Mouse (Mus musculus): ENCODE measurements around the gene Panx3.
A peak's percentile ranks its signal among the peaks of the same experiment; 100 is the strongest.

The Panx3 gene

DNA sequence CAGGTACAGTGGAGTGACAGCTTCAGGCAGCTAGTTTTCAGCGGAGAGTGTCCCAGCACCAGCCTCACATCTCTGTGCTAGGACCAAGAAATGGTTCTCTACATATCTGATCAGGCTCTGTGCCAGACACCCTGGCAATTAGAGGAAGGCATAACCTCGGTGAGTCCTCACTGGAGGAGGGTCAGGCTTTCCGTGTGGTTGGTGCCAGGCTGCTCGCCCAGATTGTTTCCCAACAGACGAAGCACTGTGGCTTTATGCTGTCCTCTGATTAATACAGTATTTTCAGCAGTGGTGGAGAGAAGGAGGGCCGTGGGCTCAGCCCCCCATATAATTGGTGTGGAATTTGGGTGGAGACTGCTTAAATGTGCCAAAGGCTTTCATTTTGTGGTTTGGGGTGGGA lies at the start of gene Panx3:
TSS of gene Panx3 (minus strand) at position 121 of the 400 bp plus-strand sequence.
- no peak for DNase-seq

DNA sequence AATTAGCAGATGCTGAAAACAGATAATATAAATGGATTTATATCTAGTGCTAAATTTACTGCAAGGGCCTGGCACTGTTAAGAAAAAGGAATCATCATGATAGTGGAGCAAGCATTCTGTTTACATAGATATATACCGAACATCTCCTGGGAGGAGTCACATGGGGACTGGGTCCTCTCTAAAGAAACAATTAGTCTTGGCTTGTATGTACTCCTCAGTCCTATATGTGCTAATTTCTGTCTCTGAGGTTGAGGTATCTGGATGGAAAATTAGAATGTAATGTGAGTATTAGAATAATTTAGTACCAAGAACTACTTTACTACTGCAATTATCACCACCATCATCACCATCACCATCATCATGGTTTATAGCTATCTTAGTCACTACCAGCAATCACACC lies 47.1 kb upstream of the Panx3 start, which contains the start of gene Olfr160:
TSS of gene Olfr160 (minus strand) at position 101 of the 400 bp plus-strand sequence.
- no peak for DNase-seq

DNA sequence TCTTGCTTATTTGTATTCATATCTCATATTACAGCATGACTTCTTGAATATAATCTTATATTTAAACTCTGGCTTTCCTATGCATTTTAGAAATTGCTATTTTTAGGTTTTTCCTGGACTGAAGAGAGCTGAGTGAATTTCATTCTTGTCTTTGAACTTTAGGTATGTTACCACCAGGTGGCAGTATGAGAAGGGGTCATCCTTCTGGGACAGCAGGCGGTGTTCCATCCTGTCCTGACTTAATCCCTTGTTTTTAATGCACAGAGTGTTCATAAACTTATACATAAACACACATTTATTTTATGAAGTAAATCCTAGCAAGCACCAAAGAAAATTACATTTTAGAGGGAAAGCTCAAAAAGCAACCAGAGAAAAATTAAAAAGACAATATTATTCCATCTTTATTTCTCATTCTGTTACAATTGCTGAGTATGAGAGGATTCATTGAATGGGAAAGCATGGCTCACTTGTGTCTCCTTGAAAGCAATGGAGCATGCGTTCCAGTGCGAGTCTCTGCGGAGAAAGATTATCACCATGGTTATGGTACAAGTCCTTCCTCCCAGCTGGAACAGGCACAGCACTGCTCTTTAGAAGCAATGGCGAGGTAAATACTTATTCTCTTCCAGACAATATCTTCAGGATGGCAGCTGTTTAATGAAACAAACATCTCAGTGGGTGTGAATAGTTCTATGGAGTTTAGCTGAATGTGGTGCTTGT lies 21.1 kb upstream of the Panx3 start:
- DNase-seq = no peak

DNA sequence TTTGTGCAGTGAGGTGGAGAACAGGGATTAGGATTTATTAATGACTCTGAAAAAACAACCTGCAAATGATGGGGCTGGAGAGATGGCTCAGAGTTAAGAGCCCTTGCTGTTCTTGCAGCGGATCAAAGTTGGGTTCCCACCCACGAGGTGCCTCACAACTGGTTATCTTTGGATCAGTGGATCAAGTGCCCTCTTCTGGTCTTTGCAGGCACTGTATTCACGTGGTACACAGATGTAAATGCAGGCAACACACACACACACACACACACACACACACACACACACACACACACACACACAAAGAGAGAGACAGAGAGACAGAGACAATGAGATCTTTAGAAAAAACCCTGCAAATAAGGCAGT lies 18.9 kb upstream of the Panx3 start:
- no peak for DNase-seq

DNA sequence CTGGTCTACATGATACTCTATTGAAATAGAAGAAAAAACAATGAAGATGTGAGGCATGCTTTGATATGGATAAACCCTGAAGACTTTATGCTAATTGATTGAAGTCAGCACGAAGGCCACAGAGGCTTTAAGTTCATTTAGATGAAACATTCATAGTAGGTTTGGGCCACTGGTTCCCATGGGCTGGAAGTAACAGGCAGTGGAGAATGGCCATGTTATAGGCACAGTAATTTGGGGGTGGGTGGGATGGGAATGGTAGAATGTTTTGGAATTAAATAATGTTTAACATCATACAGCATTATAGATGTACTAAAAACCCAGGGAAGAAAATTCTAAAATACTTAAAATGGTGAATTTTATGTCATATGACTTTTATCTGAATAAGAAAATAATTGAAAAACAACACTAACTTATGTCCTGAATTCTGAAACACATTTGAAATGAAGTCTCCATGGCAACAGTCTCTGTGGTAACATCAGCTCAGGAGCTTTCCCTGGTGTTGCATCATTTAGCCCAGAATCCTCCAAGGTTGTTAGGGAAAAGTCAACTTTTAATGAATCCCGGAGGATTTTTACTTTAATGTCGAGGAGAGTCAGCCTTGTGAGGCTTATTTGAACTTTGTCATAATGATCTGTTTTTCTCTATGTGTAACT lies 18.4 kb upstream of the Panx3 start:
- no peak for DNase-seq

DNA sequence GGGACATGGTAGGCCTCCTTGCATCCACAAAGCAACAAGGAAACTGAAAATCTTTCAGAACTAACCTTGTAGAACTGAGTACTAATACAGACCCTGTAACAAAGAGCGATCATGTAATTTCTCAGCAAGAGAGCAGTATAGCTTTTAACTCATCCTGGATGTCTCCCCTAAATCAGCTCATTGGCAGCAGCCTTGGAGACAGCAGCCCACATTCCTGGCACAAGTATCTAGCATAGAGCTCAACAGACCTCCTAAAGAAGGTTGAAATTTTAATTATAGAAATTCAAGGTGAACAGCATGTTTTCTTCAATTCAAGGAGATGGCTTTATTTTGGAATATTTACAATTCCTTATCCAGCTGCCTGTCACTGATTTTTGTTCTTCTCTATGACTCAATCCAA lies 12.1 kb upstream of the Panx3 start:
- DNase-seq = no peak

DNA sequence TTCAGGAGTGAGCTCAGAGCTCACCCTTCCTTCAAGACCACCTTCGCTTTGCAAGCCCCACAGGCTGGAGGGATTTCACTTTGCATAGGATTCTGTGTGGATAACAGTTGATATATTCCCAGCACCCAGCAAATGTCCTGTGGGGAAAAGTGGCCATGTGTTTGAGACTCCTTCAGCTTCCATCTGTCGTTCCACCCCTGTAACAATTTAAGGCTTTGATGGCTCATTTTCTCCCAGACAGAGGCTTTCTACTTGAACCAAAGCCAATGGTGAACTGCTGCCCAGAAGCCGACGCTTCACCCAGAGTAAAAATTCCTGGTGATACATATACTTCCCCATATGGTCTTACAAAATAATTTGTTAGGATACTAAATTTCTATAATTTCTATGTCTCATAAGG lies 6.3 kb upstream of the Panx3 start:
- DNase-seq = no peak

DNA sequence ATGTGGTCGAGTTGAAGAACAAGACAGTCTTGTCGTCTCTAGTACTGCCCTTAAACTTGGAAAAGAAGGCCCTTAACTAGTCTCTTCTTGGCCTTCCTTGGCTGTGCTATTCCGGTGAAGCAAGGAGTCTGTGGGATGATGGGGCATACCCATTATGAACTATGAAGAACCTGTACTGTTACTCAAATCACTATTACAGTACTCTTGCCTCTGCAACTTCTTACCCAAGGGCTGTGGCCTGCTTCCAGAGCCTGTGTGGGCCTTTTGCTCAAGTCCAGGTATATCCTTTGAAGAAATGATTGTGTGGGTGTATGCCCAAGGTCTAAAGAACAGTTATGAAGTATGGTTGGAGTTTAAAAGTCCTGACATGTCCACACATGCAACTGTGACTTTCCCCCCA lies 1.2 kb upstream of the Panx3 start:
- DNase-seq = no peak

DNA sequence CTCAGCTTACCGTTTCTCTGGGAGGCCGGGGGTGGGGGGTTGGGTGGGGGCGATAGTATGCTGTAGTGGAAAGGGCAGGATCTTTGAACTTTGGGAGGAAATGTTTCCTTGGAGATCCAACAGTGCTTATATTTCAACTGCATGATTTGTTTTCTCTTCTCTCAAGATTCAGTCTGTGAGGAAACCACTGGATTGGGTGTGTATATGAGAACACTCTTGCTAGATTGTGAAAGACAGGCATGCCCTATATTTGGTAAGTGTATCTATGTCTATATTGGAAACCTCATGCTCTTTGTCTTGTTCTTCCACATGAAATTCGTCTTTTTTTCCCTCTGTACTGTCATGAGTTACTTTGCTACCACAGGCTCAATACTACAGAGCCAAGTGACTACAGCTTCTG lies 643 bp upstream of the Panx3 start:
- DNase-seq = no peak

DNA sequence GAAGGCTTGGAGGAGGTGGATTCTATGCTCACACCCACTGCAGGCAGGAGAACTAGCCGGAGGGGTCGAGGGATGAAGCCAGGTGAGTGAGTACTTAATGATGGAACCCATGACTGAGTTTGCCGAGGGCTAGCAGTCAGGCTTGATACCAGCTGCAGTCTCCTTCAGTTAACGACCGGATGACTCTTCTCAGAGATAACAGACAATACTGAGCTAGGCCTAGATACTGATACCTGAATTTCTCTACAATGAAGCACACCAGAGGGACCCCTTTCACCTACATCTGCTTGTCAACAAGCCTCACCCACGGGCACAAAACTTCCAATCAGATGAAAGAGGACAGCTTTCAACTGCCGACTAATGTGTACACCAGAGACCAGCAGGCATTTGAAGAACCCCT lies 3.0 kb downstream of the Panx3 start:
- DNase-seq = no peak

DNA sequence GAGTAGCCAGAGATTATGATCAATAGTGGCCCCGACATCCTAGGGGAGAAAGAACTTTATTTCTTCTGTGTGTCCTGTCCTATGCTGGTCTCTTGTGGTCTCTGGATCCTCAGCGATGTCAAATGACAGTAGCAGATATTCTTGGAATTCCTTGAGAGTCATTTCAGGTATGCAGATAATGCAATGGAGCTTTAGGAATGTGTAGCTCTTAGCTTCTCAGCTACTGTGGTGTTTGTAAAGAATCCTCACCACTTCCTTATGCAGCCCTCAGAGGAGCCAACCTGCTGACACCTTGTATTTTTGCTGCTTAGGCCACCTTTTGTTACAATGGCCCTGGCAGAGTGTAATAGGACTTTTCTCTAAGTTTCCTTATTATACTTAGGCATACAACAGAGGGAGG lies 4.4 kb downstream of the Panx3 start:
- DNase-seq = no peak

DNA sequence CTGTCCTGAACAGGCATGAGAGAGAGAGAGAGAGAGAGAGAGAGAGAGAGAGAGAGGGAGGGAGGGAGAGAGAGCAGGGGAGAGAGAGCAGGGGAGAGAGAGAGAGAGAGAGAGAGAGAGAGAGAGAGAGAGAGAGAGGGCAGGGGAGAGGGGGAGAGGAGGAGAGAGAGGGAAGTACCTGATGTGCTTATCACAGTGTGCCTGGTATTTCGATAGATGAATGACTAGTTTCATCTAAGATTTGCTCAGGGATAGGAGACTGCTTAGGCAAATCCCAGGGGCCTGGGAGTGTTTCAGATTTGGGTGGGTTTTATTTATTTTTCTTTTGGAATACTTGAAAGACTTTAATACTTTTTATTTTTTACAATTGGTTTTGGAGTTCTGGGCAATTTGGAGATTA lies 5.8 kb downstream of the Panx3 start:
- DNase-seq = no peak

DNA sequence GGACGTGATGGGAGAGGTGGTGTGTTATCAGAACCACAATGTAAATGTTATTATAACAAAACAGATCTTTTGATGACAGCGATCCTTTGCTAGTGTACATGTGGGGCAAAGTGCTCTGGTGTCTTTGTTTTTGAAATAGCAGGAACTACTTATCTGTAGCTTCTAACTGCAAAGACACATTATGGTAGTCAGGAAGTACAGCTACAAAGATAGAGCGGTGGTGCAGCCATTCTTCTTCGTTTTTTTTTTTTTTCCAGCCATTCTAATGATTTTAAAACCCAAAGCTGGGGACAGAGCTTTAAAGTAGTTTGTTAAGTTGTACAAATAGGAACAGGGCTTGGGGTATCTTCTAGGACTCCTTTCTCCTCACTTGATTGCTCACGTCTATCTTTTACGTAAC lies 9.6 kb downstream of the Panx3 start:
- no peak for DNase-seq

DNA sequence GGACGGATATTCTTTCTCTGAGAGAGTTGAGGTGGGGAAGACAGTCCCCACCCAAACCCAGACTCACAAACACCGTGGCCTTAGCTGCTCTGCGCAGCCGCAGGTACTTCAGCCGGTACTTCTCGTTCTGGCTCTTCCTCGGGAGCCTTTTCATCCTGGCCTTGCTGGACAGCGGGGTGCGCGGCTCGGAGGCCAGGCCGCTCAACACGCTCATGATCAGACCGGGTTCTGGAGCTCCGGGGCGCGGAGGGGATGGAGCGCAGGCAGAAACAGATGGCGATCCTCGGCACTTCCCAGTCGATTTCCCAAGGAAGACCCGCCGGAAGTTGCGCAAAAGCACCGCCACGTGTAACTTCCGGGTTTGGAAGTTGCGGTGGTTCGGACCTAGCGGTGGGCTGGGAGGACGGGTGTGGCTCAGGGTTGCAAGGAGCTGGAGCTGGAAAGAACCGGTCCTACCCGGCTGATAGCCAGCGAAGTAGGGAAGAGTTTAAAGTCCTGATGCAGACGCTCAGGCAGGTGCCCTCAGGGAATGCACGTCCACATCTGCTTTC lies 12.0 kb downstream of the Panx3 start, which contains the start of gene Tbrg1:
TSS of gene Tbrg1 (minus strand) at position 382 of the 551 bp plus-strand sequence.
- peak; percentile 73 for DNase-seq

DNA sequence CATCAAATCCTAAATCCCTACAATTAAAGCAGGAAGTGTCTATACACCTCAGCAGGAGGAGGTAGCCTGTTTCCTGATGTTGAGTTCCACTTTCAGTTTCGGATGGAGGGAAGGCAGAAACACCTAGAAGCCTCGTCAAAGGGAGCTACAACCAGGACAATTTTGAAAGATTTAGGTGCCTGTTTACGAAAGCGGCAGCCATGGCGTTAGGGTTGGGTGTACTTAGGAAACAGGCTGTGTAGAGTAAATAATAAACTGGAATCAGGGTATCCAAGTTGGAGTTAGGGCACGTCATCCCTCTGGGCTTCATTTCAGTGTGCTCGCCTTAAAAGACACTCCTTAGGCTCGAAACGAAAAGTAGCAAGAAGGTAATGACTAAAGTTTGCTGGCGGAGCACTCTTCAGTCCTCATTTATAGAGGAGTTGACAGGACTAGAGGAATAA lies 12.6 kb downstream of the Panx3 start:
- DNase-seq = peak; percentile 6

DNA sequence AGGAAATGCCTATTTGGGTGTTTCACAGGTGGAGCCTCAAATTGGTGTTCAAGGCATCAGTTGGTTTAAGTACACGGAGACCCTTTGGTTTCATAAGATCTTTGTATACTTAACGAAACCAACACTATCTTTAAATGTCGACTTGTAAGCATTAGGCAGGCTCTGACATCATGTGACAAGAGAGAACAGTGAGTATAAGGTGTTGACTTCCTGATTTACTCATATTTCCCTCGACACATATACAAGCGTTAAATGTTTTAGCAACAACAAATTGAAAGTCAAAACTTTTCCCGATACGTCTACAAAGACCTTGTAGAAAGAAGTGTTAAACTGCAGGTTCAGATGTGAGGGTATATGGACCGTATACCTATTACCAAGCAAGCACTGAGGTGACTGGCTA lies 13.1 kb downstream of the Panx3 start:
- no peak for DNase-seq

DNA sequence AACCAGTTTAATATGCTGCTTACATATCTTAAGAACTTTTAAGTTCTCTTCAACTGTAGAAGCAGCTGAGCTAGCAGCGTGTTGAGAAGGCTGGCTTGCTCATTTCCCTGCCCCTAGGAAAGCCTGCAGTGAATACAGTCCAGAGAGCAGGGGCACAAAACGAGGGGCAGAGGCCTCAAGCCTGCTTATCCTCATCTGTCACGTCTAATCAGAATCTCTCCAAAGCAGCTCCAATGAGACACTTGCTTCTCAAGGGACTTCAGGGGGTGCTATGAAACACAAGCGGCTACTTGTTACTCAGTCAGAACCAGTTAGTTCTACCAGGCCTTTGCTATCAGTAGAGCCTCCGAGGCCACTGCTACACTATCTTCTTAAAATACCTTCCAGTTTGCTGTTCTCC lies 15.2 kb downstream of the Panx3 start:
- no peak for DNase-seq

DNA sequence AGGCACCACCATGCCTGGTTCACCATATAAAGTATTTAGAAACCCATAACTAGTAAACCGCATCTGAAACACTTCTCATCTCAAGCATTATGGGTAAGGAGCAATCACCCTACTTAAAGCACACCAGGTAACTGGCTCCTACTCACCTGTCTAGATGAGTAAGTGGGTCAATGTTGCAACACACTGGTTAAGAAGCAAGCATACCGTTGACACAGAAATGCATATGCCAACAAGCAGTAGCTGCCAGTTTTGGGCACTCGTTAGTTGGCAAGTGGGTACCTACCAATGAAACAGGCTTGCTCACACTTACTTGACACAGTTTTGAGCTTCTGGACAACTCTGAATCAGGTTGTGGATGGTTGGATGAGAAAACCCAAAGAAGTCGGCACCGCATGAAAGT lies 18.4 kb downstream of the Panx3 start:
- no peak for DNase-seq

DNA sequence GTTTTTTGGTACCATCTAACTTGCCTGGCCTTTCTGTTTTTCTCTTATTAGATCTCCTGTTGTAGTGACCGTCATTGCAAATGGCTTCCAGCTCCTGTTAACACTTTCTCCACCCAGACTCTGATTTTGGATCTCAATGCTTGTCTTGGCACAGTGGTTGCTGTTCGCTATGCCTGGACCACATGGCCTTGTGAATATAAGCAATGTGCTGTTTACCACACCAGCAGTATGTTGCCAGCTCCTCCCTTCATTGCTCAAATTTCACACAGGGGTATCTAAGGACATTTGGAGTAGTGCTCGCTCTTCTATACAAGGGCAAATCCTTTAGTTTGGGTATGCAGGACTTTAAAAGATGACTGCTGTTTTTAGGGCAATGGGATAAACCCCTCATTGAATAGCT lies 22.8 kb downstream of the Panx3 start:
- no peak for DNase-seq

DNA sequence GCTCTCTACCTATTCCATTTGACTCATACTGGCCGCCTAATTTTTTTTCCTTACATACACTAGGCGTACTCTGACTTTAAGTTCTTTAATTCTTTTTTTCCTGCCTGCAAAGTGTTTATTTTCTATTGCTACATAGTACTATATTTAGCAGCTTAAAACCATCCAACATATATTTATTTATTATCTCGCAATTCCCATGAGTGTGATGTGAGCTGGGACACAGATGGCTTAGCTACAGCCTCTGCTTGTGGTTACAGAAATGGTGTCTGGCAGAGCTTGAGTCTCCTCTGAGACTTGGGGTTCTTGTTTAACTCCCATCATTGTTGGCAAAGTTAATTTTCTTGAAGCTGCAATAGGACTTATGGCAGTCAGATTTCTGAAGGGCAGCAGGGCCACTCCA lies 30.3 kb downstream of the Panx3 start:
- no peak for DNase-seq

DNA sequence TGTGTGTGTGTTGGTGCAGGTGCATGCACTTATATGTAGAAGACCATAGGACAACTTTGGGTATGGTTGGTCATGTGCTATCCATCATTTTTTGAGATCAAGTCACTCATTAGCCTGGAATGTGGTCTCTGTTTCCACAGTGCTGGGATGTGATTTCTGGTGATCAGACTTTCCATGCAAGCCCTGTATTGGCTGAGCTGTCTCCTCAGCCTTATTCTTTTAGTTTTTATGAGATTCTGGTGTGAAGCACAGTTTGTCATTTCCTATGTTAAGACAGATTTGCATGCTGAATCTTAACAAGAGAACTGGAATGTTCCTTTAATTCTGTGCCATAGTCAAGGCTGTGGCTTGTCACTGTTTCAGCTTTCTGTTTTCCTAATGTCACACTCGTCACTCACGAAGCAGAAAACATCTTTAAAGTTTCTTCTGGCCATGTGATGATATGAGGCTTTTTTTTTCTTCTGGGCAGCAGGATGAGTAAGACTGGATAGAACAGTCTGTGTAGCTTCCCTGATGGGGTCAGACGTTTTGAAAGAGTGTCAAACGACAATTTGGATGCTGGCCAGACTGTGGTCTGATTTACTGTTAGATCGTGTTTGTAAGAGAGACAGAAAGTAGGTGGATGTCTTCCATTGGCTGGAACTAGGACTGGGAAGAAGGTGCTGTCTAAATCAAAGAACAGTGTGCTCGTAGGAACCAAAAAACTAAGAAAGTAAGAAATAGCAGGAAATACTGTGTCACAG lies 32.1 kb downstream of the Panx3 start:
- DNase-seq = no peak

DNA sequence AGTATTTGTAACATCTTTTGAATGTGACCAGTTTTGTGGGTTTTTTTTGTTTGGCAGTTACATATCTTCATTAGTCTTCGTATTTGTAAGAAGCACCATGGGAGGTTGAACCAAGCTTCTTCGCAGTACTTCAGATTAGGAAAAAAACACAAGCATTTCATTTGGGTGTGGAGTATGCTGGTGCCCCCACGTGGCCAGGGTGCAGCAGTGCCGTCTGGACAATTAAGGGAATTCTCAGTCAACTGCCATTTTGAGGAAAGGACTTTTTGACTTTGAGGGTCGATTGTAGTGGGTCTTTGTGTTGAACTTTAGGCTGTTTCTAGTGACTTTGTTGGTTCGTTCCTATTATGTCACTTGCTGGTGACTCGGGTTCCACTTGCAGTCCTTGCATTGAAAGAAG lies 32.7 kb downstream of the Panx3 start:
- peak; percentile 50 for DNase-seq

DNA sequence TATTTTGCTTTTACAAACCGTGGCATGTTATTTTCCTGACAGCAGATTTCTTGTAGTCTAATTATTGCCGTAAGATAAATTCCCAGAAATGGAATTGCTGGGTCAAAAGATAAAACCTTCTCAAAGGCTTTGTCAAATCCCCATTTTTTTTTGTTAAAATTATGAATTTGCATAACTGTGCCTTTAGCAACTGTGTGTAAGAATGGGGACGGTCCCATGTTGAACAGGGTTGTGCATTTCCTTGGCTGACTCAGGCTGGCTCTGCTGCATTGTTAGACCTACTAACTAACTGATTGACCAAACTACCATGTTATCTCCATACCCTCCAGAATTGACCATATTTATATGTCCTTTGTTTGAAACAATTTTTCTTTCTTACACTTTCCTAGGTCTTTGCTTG lies 34.8 kb downstream of the Panx3 start:
- no peak for DNase-seq

DNA sequence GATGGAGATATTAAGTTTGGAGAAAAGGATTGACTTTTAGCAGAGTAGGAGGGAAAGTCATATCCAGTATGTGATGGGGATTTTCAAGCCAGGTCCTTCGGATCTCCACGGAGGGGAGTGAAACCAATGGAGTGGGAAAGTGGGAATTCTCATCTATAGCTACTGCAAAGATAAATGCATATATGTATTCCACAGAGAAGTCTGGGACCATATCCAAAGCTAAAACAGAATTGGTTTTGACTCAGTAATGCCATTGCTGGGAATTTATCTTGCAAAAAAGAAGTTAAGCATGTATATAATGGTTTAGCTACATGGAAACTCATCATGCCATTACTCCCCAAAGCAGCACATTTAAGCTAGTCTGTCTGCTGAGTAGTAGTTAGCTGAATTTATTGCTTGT lies 36.7 kb downstream of the Panx3 start:
- no peak for DNase-seq

Measured in cerebellum, adult 9-11 months (tissue).